Mouse (Mus musculus): ENCODE results near the gene 4930512M02Rik.

DNA sequence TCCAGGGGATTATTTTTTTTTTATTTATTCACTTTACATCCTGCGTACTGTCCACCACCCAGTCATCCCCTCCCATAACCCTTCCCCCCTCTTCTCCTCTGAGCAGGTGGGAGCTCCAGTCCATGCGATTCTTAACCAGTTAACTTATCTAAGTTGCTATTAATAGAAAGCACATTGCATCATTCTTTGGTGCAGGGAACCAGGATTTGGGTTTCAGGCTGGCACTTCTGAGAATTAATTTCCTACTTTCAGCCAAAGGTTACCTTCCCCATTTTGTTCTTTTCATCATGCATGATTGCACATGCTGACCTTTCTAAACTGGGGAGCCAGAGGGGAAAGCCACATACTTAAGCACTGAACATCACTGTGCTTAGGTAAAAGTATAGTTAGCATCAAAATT lies 40.3 kb downstream of the 4930512M02Rik start:
- TF ChIP-seq POLR2A (IDR thresholded peaks at IDR 0.05; ENCODE audit: extremely low read depth, insufficient read depth, low read length) (no peak), CTCF (IDR thresholded peaks at IDR 0.05; ENCODE audit: low read depth, low read length) (no peak)
